Mouse (Mus musculus): ENCODE results near the gene Olfr522. TPM values are rescaled to one million over a fixed set of nuclear protein-coding genes. Genes with fewer than 3 reads are reported as not detected.

Gene Olfr522
- total RNA-seq (2021) = not detected
- long read RNA-seq, experiment 1 = 0 reads
- long read RNA-seq, experiment 2 = 0 reads

GRCm38 (mm10) chr7:140164664-140165063 lies at the start of gene Olfr522:
TSS of gene Olfr522 (minus strand) at chr7:140164764.
- no peak for DNase-seq
- intact Hi-C loops (cut with DNase I; ENCODE audit: low total_unique reads) = no loop called here

GRCm38 (mm10) chr7:140213841-140214240 lies 49.3 kb upstream of the Olfr522 start:
- intact Hi-C loops (cut with DNase I; ENCODE audit: low total_unique reads) = no loop called here
- no peak for DNase-seq

- intact Hi-C loops (cut with DNase I; ENCODE audit: low total_unique reads) = no loop called here
- no peak for DNase-seq
Observed at GRCm38 (mm10) chr7:140208677-140209076, 44.1 kb upstream of the Olfr522 start.

GRCm38 (mm10) chr7:140208153-140208552 lies 43.6 kb upstream of the Olfr522 start:
- intact Hi-C loops (cut with DNase I; ENCODE audit: low total_unique reads) = no loop called here
- no peak for DNase-seq

GRCm38 (mm10) chr7:140206904-140207303 lies 42.3 kb upstream of the Olfr522 start:
- intact Hi-C loops (cut with DNase I; ENCODE audit: low total_unique reads) = no loop called here
- DNase-seq = no peak

- no peak for DNase-seq
- intact Hi-C loops (cut with DNase I; ENCODE audit: low total_unique reads) = no loop called here
Observed at GRCm38 (mm10) chr7:140205864-140206263, 41.3 kb upstream of the Olfr522 start, which contains the start of gene Olfr524. TSS of gene Olfr524 (minus strand) at chr7:140205964.

- intact Hi-C loops (cut with DNase I; ENCODE audit: low total_unique reads) = no loop called here
- no peak for DNase-seq
Observed at GRCm38 (mm10) chr7:140201090-140201489, 36.5 kb upstream of the Olfr522 start.

GRCm38 (mm10) chr7:140196002-140196401 lies 31.4 kb upstream of the Olfr522 start:
- intact Hi-C loops (cut with DNase I; ENCODE audit: low total_unique reads) = no loop called here
- no peak for DNase-seq

- intact Hi-C loops (cut with DNase I; ENCODE audit: low total_unique reads) = no loop called here
- no peak for DNase-seq
Observed at GRCm38 (mm10) chr7:140194031-140194430, 29.5 kb upstream of the Olfr522 start.

- no peak for DNase-seq
- intact Hi-C loops (cut with DNase I; ENCODE audit: low total_unique reads) = no loop called here
Observed at GRCm38 (mm10) chr7:140192851-140193250, 28.3 kb upstream of the Olfr522 start.

GRCm38 (mm10) chr7:140192445-140192844 lies 27.9 kb upstream of the Olfr522 start:
- intact Hi-C loops (cut with DNase I; ENCODE audit: low total_unique reads) = no loop called here
- no peak for DNase-seq

- intact Hi-C loops (cut with DNase I; ENCODE audit: low total_unique reads) = no loop called here
- DNase-seq = no peak
Observed at GRCm38 (mm10) chr7:140190435-140190834, 25.9 kb upstream of the Olfr522 start.

- DNase-seq = no peak
- intact Hi-C loops (cut with DNase I; ENCODE audit: low total_unique reads) = no loop called here
Observed at GRCm38 (mm10) chr7:140188391-140189328, 24.1 kb upstream of the Olfr522 start.

GRCm38 (mm10) chr7:140187721-140188390 lies 23.3 kb upstream of the Olfr522 start:
- intact Hi-C loops (cut with DNase I; ENCODE audit: low total_unique reads) = no loop called here
- no peak for DNase-seq

- DNase-seq = no peak
- intact Hi-C loops (cut with DNase I; ENCODE audit: low total_unique reads) = no loop called here
Observed at GRCm38 (mm10) chr7:140186646-140187620, 22.4 kb upstream of the Olfr522 start.

- intact Hi-C loops (cut with DNase I; ENCODE audit: low total_unique reads) = no loop called here
Observed at GRCm38 (mm10) chr7:140184206-140184605, 19.6 kb upstream of the Olfr522 start.

GRCm38 (mm10) chr7:140180692-140181091 lies 16.1 kb upstream of the Olfr522 start:
- DNase-seq = no peak
- intact Hi-C loops (cut with DNase I; ENCODE audit: low total_unique reads) = no loop called here

More at GRCm38 (mm10) chr7:140184206-140184605, 19.6 kb upstream of the Olfr522 start:
- DNase-seq = no peak

- intact Hi-C loops (cut with DNase I; ENCODE audit: low total_unique reads) = no loop called here
- no peak for DNase-seq
Observed at GRCm38 (mm10) chr7:140179176-140179575, 14.6 kb upstream of the Olfr522 start.

GRCm38 (mm10) chr7:140172936-140173335 lies 8.4 kb upstream of the Olfr522 start, which contains the start of gene Olfr523:
TSS of gene Olfr523 (plus strand) at chr7:140173217.
- DNase-seq = no peak
- intact Hi-C loops (cut with DNase I; ENCODE audit: low total_unique reads) = no loop called here

Data from gastrocnemius, postnatal 14 days (tissue).